Mouse (Mus musculus) lung, embryonic 14.5 days (tissue): ENCODE results near the gene Zmynd10. TPM values are rescaled to one million over a fixed set of nuclear protein-coding genes. Genes with fewer than 3 reads are reported as not detected.
A peak's percentile ranks its signal among the peaks of the same experiment; 100 is the strongest.

Source experiments
- ATAC-seq: fragments of 200-750 bp; cut with Nextera tagmentation; 2 replicates; pipeline ENCODE4 v1.8.0; 2017; ENCODE audit warnings: mild to moderate bottlenecking, moderate TSS enrichment, moderate library complexity; ENCODE audit not compliant: insufficient read depth
- DNase-seq: peaks from one replicate; pipeline ENCODE4 v3.0.0-alpha.2; 2015
- H3K27ac ChIP-seq: fragments of 300-500 bp; sonication (generic); 2 replicates; pipeline ENCODE4 v1.5.1; 2014; ENCODE audit warnings: low read depth, mild to moderate bottlenecking, moderate library complexity
- H3K27me3 ChIP-seq: fragments of 300-500 bp; sonication (generic); 2 replicates; pipeline ENCODE4 v1.6.1; 2014; ENCODE audit warnings: low read length, control low read depth; ENCODE audit not compliant: insufficient read depth
- H3K36me3 ChIP-seq: fragments of 300-500 bp; sonication (generic); 2 replicates; pipeline ENCODE4 v1.6.1; 2014; ENCODE audit warnings: control low read depth; ENCODE audit not compliant: insufficient read depth
- H3K4me1 ChIP-seq: fragments of 300-500 bp; sonication (generic); 2 replicates; pipeline ENCODE4 v1.6.1; 2014; ENCODE audit warnings: antibody characterized with exemption, control low read depth; ENCODE audit not compliant: insufficient read depth
- H3K4me2 ChIP-seq: fragments of 300-500 bp; sonication (generic); 2 replicates; pipeline ENCODE4 v1.6.1; 2014; ENCODE audit warnings: mild to moderate bottlenecking
- H3K4me3 ChIP-seq: fragments of 300-500 bp; sonication (generic); 2 replicates; pipeline ENCODE4 v1.5.1; 2014; ENCODE audit warnings: low read depth, low read length
- H3K9ac ChIP-seq: fragments of 300-500 bp; sonication (generic); 2 replicates; pipeline ENCODE4 v1.6.1; 2014
- H3K9me3 ChIP-seq: fragments of 300-500 bp; sonication (generic); 2 replicates; pipeline ENCODE4 v1.6.1; 2016; ENCODE audit warnings: low read depth, low read length, control low read depth
- CTCF ChIP-seq: IDR thresholded peaks from 2 replicates; pipeline ENCODE4 v1.5.1; 2016; ENCODE audit warnings: antibody characterized with exemption, low read depth
- WGBS: fragments of 180-500 bp; shearing (Covaris S2); extraction: QIAGEN DNeasy Blood & Tissue Kit; methylation state at CpG from one replicate; pipeline ENCODE4 v1.1.7; 2014; 5-methylcytosine and 5-hydroxymethylcytosine counted together
- polyA plus RNA-seq: library from polyadenylated mRNA; unstranded; fragments of >200 nt; fragmentation: Nextera tagmentation; extraction: Ambion mirVana; gene quantifications from 2 replicates; pipeline ENCODE4 v1.2.1, GENCODE M21; 2014

Zmynd10 gene
- polyA plus RNA-seq, 1 experiment from 2014 or later, result 1.1 TPM

DNA sequence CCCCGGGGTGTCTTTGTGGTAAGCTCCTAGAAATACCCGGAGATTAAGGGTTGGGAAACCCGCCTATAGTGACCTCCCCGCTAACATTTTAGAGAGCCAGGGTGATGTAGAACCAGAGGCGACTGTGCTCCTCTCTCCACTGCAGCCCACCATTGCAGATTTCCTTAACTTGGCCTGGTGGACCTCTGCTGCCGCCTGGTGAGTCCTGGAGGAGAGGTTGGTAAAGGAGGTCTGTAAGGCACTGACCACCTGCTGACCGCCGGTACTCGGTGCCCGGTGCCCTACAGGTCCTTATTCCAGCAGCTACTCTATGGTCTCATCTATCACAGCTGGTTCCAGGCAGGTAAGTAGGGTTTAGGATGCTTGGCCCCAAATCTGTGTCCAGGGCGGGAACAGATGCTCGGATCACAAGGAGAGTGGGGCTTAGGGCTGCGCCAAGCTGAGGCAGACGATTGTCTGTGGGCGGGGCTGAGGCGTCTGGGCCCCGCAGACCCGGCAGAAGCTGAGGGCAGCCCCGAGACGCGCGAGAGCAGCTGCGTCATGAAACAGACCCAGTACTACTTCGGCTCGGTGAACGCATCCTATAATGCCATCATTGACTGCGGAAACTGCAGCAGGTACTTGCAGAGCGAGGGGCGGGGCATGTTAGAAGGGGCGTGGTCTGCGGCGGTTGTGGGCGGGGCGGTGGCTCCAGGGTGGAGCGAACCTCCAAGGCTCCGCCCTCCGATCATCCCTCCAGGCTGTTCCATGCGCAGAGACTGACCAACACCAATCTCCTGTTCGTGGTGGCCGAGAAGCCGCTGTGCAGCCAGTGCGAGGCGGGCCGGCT is 20.7 kb upstream of the Zmynd10 start:
- Histone ChIP-seq H3K9ac (no peak overlapping the region), H3K27me3 (peaks cover 26% of the 10 kb centered on the region), H3K4me1 (0 out of 2 replicates have a peak, but pooled peaks cover 7% of the 10 kb centered on the region), H3K27ac (no peak overlapping the region), H3K4me3 (peak overlapping the region; percentile 34), H3K36me3 (no peaks in the 10 kb centered on the region), H3K9me3 (no peaks in the 10 kb centered on the region), H3K4me2 (peak overlapping the region; percentile 70)
- WGBS, result 6% methylated on average over 44 of the region's 44 CpGs
- peak; percentile 77 for DNase-seq
- no peak for TF ChIP-seq CTCF
- ATAC-seq, result peak; percentile 72

DNA sequence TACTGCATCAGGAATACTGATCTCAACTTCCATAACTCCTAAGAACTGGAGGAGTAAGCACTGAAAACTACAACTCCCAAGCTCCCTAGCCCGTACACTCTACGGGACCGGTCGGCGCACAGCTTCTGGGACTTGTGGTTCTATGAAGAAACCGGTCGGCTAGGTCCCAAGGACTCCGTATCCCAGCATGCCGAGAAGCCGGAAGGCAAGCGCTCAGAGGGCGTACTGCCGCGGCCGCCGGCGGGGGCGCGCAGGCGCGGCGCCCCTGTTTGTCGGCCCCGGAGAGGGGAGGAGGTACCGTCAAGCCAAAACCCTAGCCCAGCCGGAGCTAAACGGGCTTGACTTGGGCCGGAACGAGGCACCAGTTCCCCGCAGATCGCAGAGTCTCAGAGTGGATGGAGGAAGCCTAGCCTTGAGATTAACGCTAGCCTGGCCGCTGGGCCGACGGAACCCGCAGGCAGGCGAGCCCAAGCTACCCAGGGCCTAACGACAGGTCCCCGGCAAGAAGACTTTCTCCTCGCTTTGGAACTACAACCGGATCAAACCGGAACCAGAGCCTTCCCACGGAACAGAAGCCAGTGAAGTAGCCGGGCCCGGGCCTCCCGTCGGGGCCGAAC is 13.2 kb upstream of the Zmynd10 start, which contains the start of gene Tmem115:
TSS of gene Tmem115 (plus strand) at position 155 of the 617 bp plus-strand sequence.
- WGBS, result under 1% methylated on average over 48 of the region's 48 CpGs
- peak within 1 kb of the TSS; percentile 59 for H3K27ac ChIP-seq
- peak within 1 kb of the TSS; percentile 87 for H3K4me3 ChIP-seq
- H3K4me2 ChIP-seq, result peak within 1 kb of the TSS; percentile 97
- H3K9ac ChIP-seq, result peak within 1 kb of the TSS; percentile 82
- no peaks in the 10 kb centered on the region for H3K27me3 ChIP-seq
- H3K36me3 ChIP-seq, result peaks cover 25% of the 10 kb centered on the region
- peak; percentile 99 for DNase-seq
- peak; percentile 98 for ATAC-seq
- no peaks in the 10 kb centered on the region for H3K9me3 ChIP-seq
- H3K4me1 ChIP-seq, result peaks cover 10% of the 10 kb centered on the region
- no peak for TF ChIP-seq CTCF

DNA sequence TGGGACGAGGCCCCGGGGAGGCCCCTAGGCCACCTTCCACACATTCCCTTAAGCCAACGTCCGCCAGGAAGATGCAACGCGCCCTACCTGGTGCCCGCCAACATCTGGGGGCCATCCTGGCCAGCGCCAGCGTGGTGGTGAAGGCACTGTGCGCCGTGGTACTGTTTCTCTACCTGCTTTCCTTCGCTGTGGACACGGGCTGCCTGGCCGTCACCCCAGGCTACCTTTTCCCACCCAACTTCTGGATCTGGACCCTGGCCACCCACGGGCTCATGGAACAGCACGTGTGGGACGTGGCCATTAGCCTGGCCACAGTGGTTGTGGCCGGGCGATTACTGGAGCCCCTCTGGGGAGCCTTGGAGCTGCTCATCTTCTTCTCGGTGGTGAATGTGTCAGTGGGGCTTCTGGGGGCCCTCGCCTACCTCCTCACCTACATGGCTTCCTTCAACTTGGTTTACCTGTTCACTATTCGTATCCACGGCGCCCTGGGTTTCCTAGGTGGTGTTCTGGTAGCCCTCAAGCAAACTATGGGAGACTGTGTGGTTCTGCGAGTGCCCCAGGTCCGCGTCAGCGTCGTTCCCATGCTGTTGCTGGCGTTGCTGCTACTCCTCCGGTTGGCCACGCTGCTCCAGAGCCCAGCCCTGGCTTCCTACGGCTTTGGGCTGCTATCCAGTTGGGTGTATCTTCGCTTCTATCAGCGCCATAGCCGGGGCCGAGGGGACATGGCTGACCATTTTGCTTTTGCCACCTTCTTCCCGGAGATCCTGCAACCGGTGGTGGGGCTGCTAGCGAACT is 12.5 kb upstream of the Zmynd10 start:
- Histone ChIP-seq H3K27ac (peak overlapping the region; percentile 59), H3K9me3 (no peaks in the 10 kb centered on the region), H3K4me1 (peaks cover 10% of the 10 kb centered on the region), H3K27me3 (no peaks in the 10 kb centered on the region), H3K9ac (peak overlapping the region; percentile 82), H3K4me2 (peak overlapping the region; percentile 97), H3K36me3 (peaks cover 32% of the 10 kb centered on the region), H3K4me3 (peak overlapping the region; percentile 87)
- peak; percentile 60 for DNase-seq
- under 1% methylated on average over 40 of the region's 40 CpGs for WGBS
- no peak for TF ChIP-seq CTCF
- peak; percentile 4; the same call in 1 of the 2 replicates for ATAC-seq

DNA sequence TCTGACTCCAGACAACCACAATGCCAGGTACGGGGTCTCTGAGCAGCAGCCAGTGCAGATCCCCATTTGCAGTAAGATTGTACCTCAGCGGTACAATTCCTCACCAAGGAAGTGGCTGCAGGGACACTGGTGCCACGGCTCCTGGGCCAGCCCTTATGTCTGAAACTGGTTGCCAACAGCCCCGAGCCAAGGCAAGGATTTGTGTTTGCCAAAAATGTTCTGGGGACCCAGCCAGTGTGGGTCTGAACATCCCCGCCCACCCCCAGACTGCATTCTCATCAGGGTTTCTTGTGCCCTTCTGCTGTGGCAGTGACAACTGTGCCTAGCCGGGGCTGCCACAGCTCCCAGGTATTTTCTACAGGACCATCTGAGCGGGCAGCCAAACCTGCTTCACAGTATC is 8.9 kb upstream of the Zmynd10 start:
- TF ChIP-seq CTCF, result no peak
- no peak for ATAC-seq

DNA sequence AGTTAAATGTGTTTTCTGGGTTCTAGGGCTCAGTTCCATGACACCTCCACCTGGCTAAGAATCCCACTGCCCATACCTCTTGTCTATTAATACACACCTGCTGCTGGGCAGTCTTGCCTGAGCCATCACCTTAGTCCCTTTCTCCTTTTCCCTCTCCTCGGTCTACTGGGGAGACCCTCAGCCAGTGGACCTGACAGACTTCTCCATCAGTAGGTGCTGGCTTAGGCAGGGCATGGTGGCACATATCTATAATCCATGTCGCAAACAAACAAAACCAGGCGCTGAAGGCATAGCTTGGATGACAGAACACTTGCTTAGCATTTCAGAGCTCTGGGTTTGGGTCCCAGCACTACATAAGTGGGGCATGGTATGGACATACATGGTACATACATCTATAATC is 8.4 kb upstream of the Zmynd10 start:
- no peak for TF ChIP-seq CTCF
- WGBS, result 91% methylated on average over 3 of the region's 3 CpGs

More for the DNA sequence above, 8.9 kb upstream of the Zmynd10 start:
- Histone ChIP-seq H3K9me3 (no peaks in the 10 kb centered on the region), H3K9ac (no peak overlapping the region), H3K27me3 (no peaks in the 10 kb centered on the region), H3K4me2 (no peak overlapping the region), H3K27ac (no peak overlapping the region), H3K4me3 (no peak overlapping the region), H3K4me1 (peaks cover 20% of the 10 kb centered on the region), H3K36me3 (peaks cover 39% of the 10 kb centered on the region)
- 88% methylated on average over 7 of the region's 7 CpGs for WGBS
- DNase-seq, result no peak

DNA sequence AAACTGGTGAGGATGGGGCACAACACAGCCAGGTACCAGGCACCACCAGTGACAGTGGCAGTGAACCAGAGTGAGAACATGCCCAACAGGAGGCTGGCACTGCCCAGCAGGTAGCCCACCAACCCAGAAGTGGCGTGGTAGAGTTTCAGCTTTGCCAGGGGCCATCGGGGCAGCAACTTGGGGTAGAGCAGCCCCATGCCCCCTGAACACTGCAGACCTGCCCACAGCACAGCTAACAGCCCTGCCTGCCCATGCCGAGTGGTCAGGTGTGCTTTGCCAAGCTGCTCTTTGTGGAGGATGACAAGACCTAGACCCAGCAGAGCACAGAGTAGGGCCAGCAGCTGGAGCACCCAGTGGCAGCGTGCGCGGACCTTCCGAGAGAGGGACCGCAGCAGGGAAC is 7.2 kb upstream of the Zmynd10 start:
- peaks cover 55% of the 10 kb centered on the region for H3K36me3 ChIP-seq
- ATAC-seq (no peak), DNase-seq (no peak)
- TF ChIP-seq CTCF, result no peak
- H3K4me1 ChIP-seq, result peaks cover 20% of the 10 kb centered on the region
- no peaks in the 10 kb centered on the region for H3K9me3 ChIP-seq
- H3K4me3 ChIP-seq, result no peak overlapping the region
- no peak overlapping the region for H3K9ac ChIP-seq
- H3K27ac ChIP-seq, result no peak overlapping the region
- H3K27me3 ChIP-seq, result no peaks in the 10 kb centered on the region
- 94% methylated on average over 8 of the region's 8 CpGs for WGBS
- H3K4me2 ChIP-seq, result no peak overlapping the region

More for the DNA sequence above, 8.4 kb upstream of the Zmynd10 start:
- Histone ChIP-seq H3K4me1 (peaks cover 20% of the 10 kb centered on the region), H3K9ac (no peak overlapping the region), H3K4me3 (no peak overlapping the region), H3K4me2 (no peak overlapping the region), H3K27me3 (no peaks in the 10 kb centered on the region), H3K27ac (no peak overlapping the region), H3K36me3 (peaks cover 43% of the 10 kb centered on the region), H3K9me3 (no peaks in the 10 kb centered on the region)
- ATAC-seq (no peak), DNase-seq (no peak)
